Mouse (Mus musculus) CH12.LX (cell line): Measurements from ENCODE around the gene Lrrc75b. TPM values are rescaled to one million over a fixed set of nuclear protein-coding genes. Genes with fewer than 3 reads are reported as not detected.

Source experiments
- DNase-seq: peaks from one replicate; pipeline ENCODE4 v3.0.0-alpha.2; 2013; ENCODE audit errors: extremely low read depth
- H3K27ac ChIP-seq: 2 replicates; pipeline ENCODE4 v1.5.1; 2012; ENCODE audit warnings: low read depth, mild to moderate bottlenecking, control low read depth, moderate library complexity; ENCODE audit not compliant: insufficient read depth
- H3K27me3 ChIP-seq: replicated peaks from 2 replicates; pipeline ENCODE3; 2012; ENCODE audit warnings: inconsistent platforms
- H3K36me3 ChIP-seq, 2 experiments: replicated peaks in 1 of 2; 2 replicates each; pipeline versions ENCODE3 to v1.6.1; 2012; ENCODE audit warnings: inconsistent platforms in 1 of 2, low read length in 1 of 2, mild to moderate bottlenecking in 1 of 2, mixed read lengths in 1 of 2, moderate library complexity in 1 of 2; ENCODE audit not compliant: control insufficient read depth in 1 of 2, insufficient read depth in 1 of 2
- H3K4me1 ChIP-seq, 2 experiments: 2 replicates each; pipeline ENCODE4 v1.6.1; 2012; ENCODE audit warnings: inconsistent platforms in 1 of 2, moderate library complexity in 1 of 2; ENCODE audit not compliant: insufficient read depth in 2 of 2, control insufficient read depth in 1 of 2
- H3K4me2 ChIP-seq: 2 replicates; pipeline ENCODE4 v1.6.1; 2012; ENCODE audit warnings: low read depth, mild to moderate bottlenecking, control low read depth; ENCODE audit not compliant: poor library complexity, insufficient read depth, severe bottlenecking
- H3K4me3 ChIP-seq, 3 experiments: fragments of 150-350 bp in 1 of 3; sonication (generic) in 1 of 3; replicated peaks in 1 of 3; 2 replicates each; pipeline versions ENCODE3 to v1.5.1; 2011 to 2012; ENCODE audit warnings: low read depth in 2 of 3, low read length in 2 of 3, mild to moderate bottlenecking in 2 of 3, moderate library complexity in 2 of 3, control low read depth in 1 of 3, improper control_type of control experiment in 1 of 3, inconsistent platforms in 1 of 3, mixed read lengths in 1 of 3; ENCODE audit not compliant: poor library complexity in 1 of 3
- H3K79me2 ChIP-seq: replicated peaks from 2 replicates; pipeline ENCODE4 v1.6.1; 2012; ENCODE audit warnings: mild to moderate bottlenecking, moderate library complexity; ENCODE audit not compliant: control insufficient read depth, poor library complexity, insufficient read depth, severe bottlenecking; ENCODE audit errors: extremely low read depth
- H3K9ac ChIP-seq: 2 replicates; pipeline ENCODE4 v1.6.1; 2012; ENCODE audit warnings: low read depth, mild to moderate bottlenecking, control low read depth, moderate library complexity; ENCODE audit not compliant: insufficient read depth
- H3K9me3 ChIP-seq: replicated peaks from 2 replicates; pipeline ENCODE3; 2012; ENCODE audit warnings: low read length, inconsistent platforms, mixed read lengths
- BHLHE40 ChIP-seq: IDR thresholded peaks from 2 replicates; pipeline ENCODE4 v1.6.1; 2011; ENCODE audit warnings: mild to moderate bottlenecking, low read depth, low read length, improper control_type of control experiment
- CHD2 ChIP-seq: IDR thresholded peaks from 2 replicates; pipeline ENCODE4 v1.6.1; 2011; ENCODE audit warnings: low read length, improper control_type of control experiment
- CTCF ChIP-seq, 2 experiments: IDR thresholded peaks in 1 of 2; conservative IDR thresholded peaks in 1 of 2; 2 replicates each; pipeline ENCODE4 v1.5.1; 2011 to 2012; ENCODE audit warnings: low read depth in 2 of 2, low read length in 2 of 2, improper control_type of control experiment in 1 of 2, inconsistent platforms in 1 of 2, mild to moderate bottlenecking in 1 of 2, moderate library complexity in 1 of 2
- EP300 ChIP-seq: IDR thresholded peaks from 2 replicates; pipeline ENCODE4 v1.6.1; 2011; ENCODE audit warnings: low read length, improper control_type of control experiment
- HCFC1 ChIP-seq: IDR thresholded peaks from 2 replicates; pipeline ENCODE4 v1.6.1; 2012; ENCODE audit warnings: low read depth, mild to moderate bottlenecking, inconsistent platforms, low read length, improper control_type of control experiment
- IRF4 ChIP-seq: IDR thresholded peaks from 2 replicates; pipeline ENCODE4 v1.6.1; 2014; ENCODE audit warnings: low read depth, mild to moderate bottlenecking, inconsistent platforms, low read length, improper control_type of control experiment
- JUND ChIP-seq: conservative IDR thresholded peaks from 2 replicates; pipeline ENCODE4 v1.6.1; 2011; ENCODE audit warnings: low read depth, low read length, improper control_type of control experiment
- KAT2A ChIP-seq: IDR thresholded peaks from 2 replicates; pipeline ENCODE4 v1.6.1; 2012; ENCODE audit warnings: low read length, improper control_type of control experiment, inconsistent platforms; ENCODE audit not compliant: insufficient replicate concordance
- MAFK ChIP-seq: IDR thresholded peaks from 2 replicates; pipeline ENCODE4 v1.6.1; 2011; ENCODE audit warnings: low read length, improper control_type of control experiment; ENCODE audit not compliant: insufficient replicate concordance
- MAZ ChIP-seq: IDR thresholded peaks from 2 replicates; pipeline ENCODE4 v1.6.1; 2012; ENCODE audit warnings: low read depth, mild to moderate bottlenecking, inconsistent platforms, low read length, improper control_type of control experiment, moderate library complexity
- MXI1 ChIP-seq: IDR thresholded peaks from 2 replicates; pipeline ENCODE4 v1.6.1; 2011; ENCODE audit warnings: mild to moderate bottlenecking, low read depth, low read length, improper control_type of control experiment
- MYC ChIP-seq: IDR thresholded peaks from 2 replicates; pipeline ENCODE4 v1.6.1; 2011; ENCODE audit warnings: low read depth, mild to moderate bottlenecking, improper control_type of control experiment, low read length
- NELFE ChIP-seq: IDR thresholded peaks from 2 replicates; pipeline ENCODE4 v1.6.1; 2011; ENCODE audit warnings: low read depth, low read length, improper control_type of control experiment
- NRF1 ChIP-seq: IDR thresholded peaks from 2 replicates; pipeline ENCODE4 v1.6.1; 2014; ENCODE audit warnings: low read depth, mild to moderate bottlenecking, inconsistent platforms, low read length, improper control_type of control experiment, moderate library complexity
- POLR2A ChIP-seq: IDR thresholded peaks from 2 replicates; pipeline ENCODE4 v1.6.1; 2011; ENCODE audit warnings: low read depth, mild to moderate bottlenecking, improper control_type of control experiment, low read length
- POLR2AphosphoS2 ChIP-seq: IDR thresholded peaks from 2 replicates; pipeline ENCODE4 v1.6.1; 2011; ENCODE audit warnings: low read depth, low read length, improper control_type of control experiment
- RAD21 ChIP-seq: IDR thresholded peaks from 2 replicates; pipeline ENCODE4 v1.6.1; 2011; ENCODE audit warnings: low read depth, mild to moderate bottlenecking, low read length, improper control_type of control experiment, moderate library complexity
- RCOR1 ChIP-seq: conservative IDR thresholded peaks from 2 replicates; pipeline ENCODE4 v1.6.1; 2012; ENCODE audit warnings: low read depth, mild to moderate bottlenecking, inconsistent platforms, low read length, improper control_type of control experiment
- TBP ChIP-seq: conservative IDR thresholded peaks from 2 replicates; pipeline ENCODE4 v1.6.1; 2011; ENCODE audit warnings: low read depth, low read length, improper control_type of control experiment
- USF1 ChIP-seq: IDR thresholded peaks from 2 replicates; pipeline ENCODE4 v1.6.1; 2014; ENCODE audit warnings: low read depth, mild to moderate bottlenecking, inconsistent platforms, low read length, improper control_type of control experiment
- ZC3H11A ChIP-seq: IDR thresholded peaks from 2 replicates; pipeline ENCODE4 v1.6.1; 2012; ENCODE audit warnings: low read depth, mild to moderate bottlenecking, inconsistent platforms, low read length, improper control_type of control experiment
- ZKSCAN1 ChIP-seq: IDR thresholded peaks from 2 replicates; pipeline ENCODE4 v1.6.1; 2012; ENCODE audit warnings: low read depth, inconsistent platforms, low read length, improper control_type of control experiment, borderline replicate concordance
- ZMIZ1 ChIP-seq: IDR thresholded peaks from 2 replicates; pipeline ENCODE4 v1.6.1; 2012; ENCODE audit warnings: low read depth, mild to moderate bottlenecking, inconsistent platforms, low read length, improper control_type of control experiment
- ZNF384 ChIP-seq: IDR thresholded peaks from 2 replicates; pipeline ENCODE4 v1.6.1; 2012; ENCODE audit warnings: low read depth, low read length, improper control_type of control experiment, inconsistent platforms
- dilution Hi-C: fragments of 300-500 bp; cut with MboI; formaldehyde crosslinking; loops from 2 replicates; pipeline ENCODE4 v1.14.3; 2020; ENCODE audit warnings: low sequenced_read_pairs; ENCODE audit not compliant: extremely low pct_unique_long_range_greater_than_20kb, extremely low pct_ligation_motif_present
- in situ Hi-C: fragments of 300-500 bp; cut with MboI; formaldehyde crosslinking; loops from 3 replicates; pipeline ENCODE4 v1.14.3; 2019; ENCODE audit warnings: low sequenced_read_pairs, low pct_ligation_motif_present, low pct_unique_long_range_greater_than_20kb, mixed read lengths
- polyA plus RNA-seq: library from polyadenylated mRNA; unstranded; fragments of >175 nt; gene quantifications from 2 replicates; pipeline ENCODE4 v1.2.1, GENCODE M21; 2012; ENCODE audit warnings: low read depth; ENCODE audit not compliant: insufficient read length
- total RNA-seq, 2 experiments: library from RNA; depleted of rRNA; stranded (reverse); fragments of 300-350 nt in 1 of 2; fragments of >200 nt in 1 of 2; gene quantifications; 2 replicates each; pipeline ENCODE4 v1.2.3; 2012 to 2014

Lrrc75b gene
- total and polyA plus RNA-seq, 3 experiments, result not detected

- dilution Hi-C loops (no loop called here), in situ Hi-C loops (no loop called here)
- Histone ChIP-seq H3K79me2 (no peaks in the 10 kb centered on the region), H3K4me3 (no peak overlapping the region), H3K4me1 (peaks cover 16 to 47% of the 10 kb centered on the region in 2 experiments), H3K4me2 (no peak overlapping the region), H3K27ac (no peak overlapping the region), H3K36me3 (no peaks in the 10 kb centered on the region), H3K9me3 (no peaks in the 10 kb centered on the region), H3K9ac (no peak overlapping the region), H3K27me3 (no peaks in the 10 kb centered on the region)
- DNase-seq, result no peak
- no peak for TF ChIP-seq CTCF (conservative IDR thresholded peaks at IDR 0.05 in 1 of 2, IDR thresholded peaks at IDR 0.05 in 1 of 2; ENCODE audit: low read depth in 2 of 2, low read length in 2 of 2)
- TF ChIP-seq ZC3H11A, result no peak
- no peak for TF ChIP-seq RAD21
- no peak for TF ChIP-seq MAFK
- TF ChIP-seq ZMIZ1, result no peak
- no peak for TF ChIP-seq MXI1
- no peak for TF ChIP-seq BHLHE40
- no peak for TF ChIP-seq ZNF384
Observed at GRCm38 (mm10) chr10:75568851-75569250, 8.7 kb upstream of the Lrrc75b start.

GRCm38 (mm10) chr10:75568441-75568840, 8.3 kb upstream of the Lrrc75b start:
- no peak overlapping the region for H3K4me2 ChIP-seq
- in situ Hi-C loops, result no loop called here
- dilution Hi-C loops, result no loop called here
- no peaks in the 10 kb centered on the region for H3K36me3 ChIP-seq
- no peak overlapping the region for H3K27ac ChIP-seq
- no peak for TF ChIP-seq EP300
- no peak for TF ChIP-seq NRF1
- no peak for TF ChIP-seq KAT2A
- TF ChIP-seq RAD21, result no peak
- TF ChIP-seq MYC, result no peak
- no peak for TF ChIP-seq IRF4
- TF ChIP-seq CHD2, result no peak
- TF ChIP-seq MXI1, result no peak
- TF ChIP-seq NELFE, result no peak
- TF ChIP-seq HCFC1, result no peak
- TF ChIP-seq MAZ, result no peak
- no peak for TF ChIP-seq POLR2A
- no peak for TF ChIP-seq USF1
- TF ChIP-seq POLR2AphosphoS2, result no peak
- TF ChIP-seq ZKSCAN1, result no peak
- no peak for TF ChIP-seq TBP
- TF ChIP-seq JUND, result no peak
- TF ChIP-seq RCOR1, result no peak
- no peak for TF ChIP-seq BHLHE40
- H3K4me1 ChIP-seq, result peaks cover 16 to 47% of the 10 kb centered on the region in 2 experiments
- H3K79me2 ChIP-seq, result no peaks in the 10 kb centered on the region
- H3K4me3 ChIP-seq, result no peak overlapping the region
- no peak for DNase-seq
- H3K27me3 ChIP-seq, result no peaks in the 10 kb centered on the region
- H3K9ac ChIP-seq, result no peak overlapping the region
- no peaks in the 10 kb centered on the region for H3K9me3 ChIP-seq
